Mouse (Mus musculus): ENCODE data around the gene Mdm2. TPM values are rescaled to one million over a fixed set of nuclear protein-coding genes. Genes with fewer than 3 reads are reported as not detected.

The Mdm2 gene
- total and polyA plus RNA-seq, 3 experiments: 79.8 to 136 (median 112) TPM

GRCm38 (mm10) chr10:117728574-117728973 is 18.0 kb upstream of the Mdm2 start:
- TF ChIP-seq ZKSCAN1 (IDR thresholded peaks at IDR 0.05; ENCODE audit: borderline replicate concordance, low read depth, low read length) (no peak), GABPA (IDR thresholded peaks at IDR 0.05; ENCODE audit: insufficient replicate concordance, low read depth, low read length) (no peak), MAX (IDR thresholded peaks at IDR 0.05; ENCODE audit: low read length) (no peak), RCOR1 (conservative IDR thresholded peaks at IDR 0.05; ENCODE audit: low read depth, low read length) (no peak), E2F4 (IDR thresholded peaks at IDR 0.05; ENCODE audit: insufficient replicate concordance, low read depth, low read length) (no peak), NELFE (IDR thresholded peaks at IDR 0.05; ENCODE audit: low read depth, low read length) (no peak), BHLHE40 (IDR thresholded peaks at IDR 0.05; ENCODE audit: low read depth, low read length) (no peak), SMC3 (IDR thresholded peaks at IDR 0.05; ENCODE audit: low read depth, low read length) (no peak), CTCF (conservative IDR thresholded peaks at IDR 0.05 in 1 of 2, IDR thresholded peaks at IDR 0.05 in 1 of 2; ENCODE audit: low read depth in 2 of 2, low read length in 2 of 2) (no peak), MXI1 (IDR thresholded peaks at IDR 0.05; ENCODE audit: low read depth, low read length) (no peak), NRF1 (IDR thresholded peaks at IDR 0.05; ENCODE audit: low read depth, low read length) (no peak), JUN (IDR thresholded peaks at IDR 0.05; ENCODE audit: insufficient read depth, low read depth, low read length) (no peak), MYC (IDR thresholded peaks at IDR 0.05; ENCODE audit: low read depth, low read length) (no peak), EP300 (IDR thresholded peaks at IDR 0.05; ENCODE audit: low read length) (no peak), MAFK (IDR thresholded peaks at IDR 0.05; ENCODE audit: insufficient replicate concordance, low read length) (no peak), TBP (conservative IDR thresholded peaks at IDR 0.05; ENCODE audit: low read depth, low read length) (no peak), CHD2 (IDR thresholded peaks at IDR 0.05; ENCODE audit: low read length) (no peak), PAX5 (IDR thresholded peaks at IDR 0.05; ENCODE audit: low read length) (no peak)

GRCm38 (mm10) chr10:117727518-117728110 is 17.1 kb upstream of the Mdm2 start:
- Histone ChIP-seq H3K9ac (ENCODE audit: insufficient read depth, low read depth) (no peak overlapping the region), H3K4me3 (replicated peaks in 1 of 3; ENCODE audit: low read depth in 2 of 3, low read length in 2 of 3, poor library complexity in 1 of 3) (no peak overlapping the region), H3K36me3 (replicated peaks in 1 of 2; ENCODE audit: control insufficient read depth in 1 of 2, insufficient read depth in 1 of 2, low read length in 1 of 2) (no peaks in the 10 kb centered on the region), H3K27me3 (replicated peaks) (no peaks in the 10 kb centered on the region), H3K4me1 (ENCODE audit: control insufficient read depth in 1 of 2, insufficient read depth in 2 of 2) (peaks cover 0 to 14% of the 10 kb centered on the region in 2 experiments; a peak in 3 of 4 replicates), H3K4me2 (ENCODE audit: insufficient read depth, low read depth, poor library complexity, severe bottlenecking) (no peak overlapping the region), H3K27ac (ENCODE audit: insufficient read depth, low read depth) (no peak overlapping the region), H3K79me2 (replicated peaks; ENCODE audit: control insufficient read depth, extremely low read depth, insufficient read depth, poor library complexity, severe bottlenecking) (no peaks in the 10 kb centered on the region), H3K9me3 (replicated peaks; ENCODE audit: low read length) (no peaks in the 10 kb centered on the region)
- no peak for TF ChIP-seq GABPA (IDR thresholded peaks at IDR 0.05; ENCODE audit: insufficient replicate concordance, low read depth, low read length)
- no peak for TF ChIP-seq JUN (IDR thresholded peaks at IDR 0.05; ENCODE audit: insufficient read depth, low read depth, low read length)
- no peak for TF ChIP-seq MXI1 (IDR thresholded peaks at IDR 0.05; ENCODE audit: low read depth, low read length)
- TF ChIP-seq HCFC1 (IDR thresholded peaks at IDR 0.05; ENCODE audit: low read depth, low read length): no peak
- TF ChIP-seq JUND (conservative IDR thresholded peaks at IDR 0.05; ENCODE audit: low read depth, low read length): no peak
- TF ChIP-seq MEF2A (IDR thresholded peaks at IDR 0.05; ENCODE audit: borderline replicate concordance, low read depth, low read length): no peak
- no peak for TF ChIP-seq NELFE (IDR thresholded peaks at IDR 0.05; ENCODE audit: low read depth, low read length)
- TF ChIP-seq USF2 (conservative IDR thresholded peaks at IDR 0.05; ENCODE audit: low read depth, low read length): no peak
- no peak for TF ChIP-seq KAT2A (IDR thresholded peaks at IDR 0.05; ENCODE audit: insufficient replicate concordance, low read length)
- no peak for TF ChIP-seq IRF4 (IDR thresholded peaks at IDR 0.05; ENCODE audit: low read depth, low read length)
- no peak for TF ChIP-seq POLR2A (IDR thresholded peaks at IDR 0.05; ENCODE audit: low read depth, low read length)
- dilution Hi-C loops (cut with MboI; ENCODE audit: extremely low pct_ligation_motif_present, extremely low pct_unique_long_range_greater_than_20kb, low sequenced_read_pairs): no loop called here
- no peak for DNase-seq (ENCODE audit: extremely low read depth)
- in situ Hi-C loops (cut with MboI; ENCODE audit: low pct_ligation_motif_present, low pct_unique_long_range_greater_than_20kb, low sequenced_read_pairs): no loop called here

More at GRCm38 (mm10) chr10:117728574-117728973, 18.0 kb upstream of the Mdm2 start:
- Histone ChIP-seq H3K9ac (ENCODE audit: insufficient read depth, low read depth) (no peak overlapping the region), H3K27ac (ENCODE audit: insufficient read depth, low read depth) (no peak overlapping the region), H3K27me3 (replicated peaks) (no peaks in the 10 kb centered on the region), H3K4me3 (replicated peaks in 1 of 3; ENCODE audit: low read depth in 2 of 3, low read length in 2 of 3, poor library complexity in 1 of 3) (no peak overlapping the region), H3K36me3 (replicated peaks in 1 of 2; ENCODE audit: control insufficient read depth in 1 of 2, insufficient read depth in 1 of 2, low read length in 1 of 2) (peaks cover 0 to 3% of the 10 kb centered on the region in 2 experiments), H3K79me2 (replicated peaks; ENCODE audit: control insufficient read depth, extremely low read depth, insufficient read depth, poor library complexity, severe bottlenecking) (no peaks in the 10 kb centered on the region), H3K4me2 (ENCODE audit: insufficient read depth, low read depth, poor library complexity, severe bottlenecking) (no peak overlapping the region), H3K4me1 (ENCODE audit: control insufficient read depth in 1 of 2, insufficient read depth in 2 of 2) (peaks cover 0 to 14% of the 10 kb centered on the region in 2 experiments; a peak in 3 of 4 replicates), H3K9me3 (replicated peaks; ENCODE audit: low read length) (no peaks in the 10 kb centered on the region)
- in situ Hi-C loops (cut with MboI; ENCODE audit: low pct_ligation_motif_present, low pct_unique_long_range_greater_than_20kb, low sequenced_read_pairs): no loop called here
- no peak for DNase-seq (ENCODE audit: extremely low read depth)
- dilution Hi-C loops (cut with MboI; ENCODE audit: extremely low pct_ligation_motif_present, extremely low pct_unique_long_range_greater_than_20kb, low sequenced_read_pairs): no loop called here
